Mouse (Mus musculus) neural tube, embryonic 14.5 days (tissue): ENCODE results near the gene Spdef. TPM values are rescaled to one million over a fixed set of nuclear protein-coding genes. Genes with fewer than 3 reads are reported as not detected.
A peak's percentile ranks its signal among the peaks of the same experiment; 100 is the strongest.

Experiments used
- ATAC-seq: fragments of 200-750 bp; cut with Nextera tagmentation; 2 replicates; pipeline ENCODE4 v1.8.0; 2017; ENCODE audit warnings: low read depth, mild to moderate bottlenecking, moderate TSS enrichment, moderate library complexity
- H3K27ac ChIP-seq: fragments of 300-500 bp; sonication (generic); 2 replicates; pipeline ENCODE4 v1.5.1; 2014; ENCODE audit warnings: low read depth, mild to moderate bottlenecking, control low read depth, low read length, moderate library complexity, mixed read lengths
- H3K27me3 ChIP-seq: fragments of 300-500 bp; sonication (generic); 2 replicates; pipeline ENCODE4 v1.6.1; 2014; ENCODE audit warnings: low read length; ENCODE audit not compliant: control insufficient read depth, insufficient read depth
- H3K36me3 ChIP-seq: fragments of 300-500 bp; sonication (generic); 2 replicates; pipeline ENCODE4 v1.6.1; 2014; ENCODE audit warnings: low read length, mixed read lengths; ENCODE audit not compliant: control insufficient read depth, insufficient read depth
- H3K4me1 ChIP-seq: fragments of 300-500 bp; sonication (generic); 2 replicates; pipeline ENCODE4 v1.6.1; 2014; ENCODE audit warnings: low read length; ENCODE audit not compliant: control insufficient read depth, insufficient read depth
- H3K4me2 ChIP-seq: fragments of 300-500 bp; sonication (generic); 2 replicates; pipeline ENCODE4 v1.6.1; 2014; ENCODE audit warnings: mild to moderate bottlenecking, low read depth, low read length, control low read depth
- H3K4me3 ChIP-seq: fragments of 300-500 bp; sonication (generic); 2 replicates; pipeline ENCODE4 v1.5.1; 2014; ENCODE audit warnings: low read depth, low read length, control low read depth, mixed read lengths
- H3K9ac ChIP-seq: fragments of 300-500 bp; sonication (generic); replicated peaks from 2 replicates; pipeline ENCODE4 v1.6.1; 2014; ENCODE audit warnings: low read depth, mild to moderate bottlenecking, control low read depth, low read length, mixed read lengths
- H3K9me3 ChIP-seq: fragments of 300-500 bp; sonication (generic); 2 replicates; pipeline ENCODE4 v1.6.1; 2016; ENCODE audit warnings: low read length; ENCODE audit not compliant: control insufficient read depth
- WGBS: fragments of 180-500 bp; shearing (Covaris S2); extraction: QIAGEN DNeasy Blood & Tissue Kit; methylation state at CpG from one replicate; pipeline ENCODE4 v1.1.7; 2014; 5-methylcytosine and 5-hydroxymethylcytosine counted together
- polyA plus RNA-seq: library from polyadenylated mRNA; unstranded; fragments of >200 nt; fragmentation: Nextera tagmentation; extraction: Ambion mirVana; gene quantifications from 2 replicates; pipeline ENCODE4 v1.2.1, GENCODE M21; 2014

The Spdef gene
- polyA plus RNA-seq, 1 experiment from 2014 or later = 1.3 TPM

GRCm38 (mm10) chr17:27762884-27763283, 34.1 kb upstream of the Spdef start:
- H3K36me3 ChIP-seq = peaks cover 5% of the 10 kb centered on the region; the same call in 1 of the 2 replicates
- 95% methylated on average over 11 of the region's 11 CpGs for WGBS
- no peaks in the 10 kb centered on the region for H3K4me1 ChIP-seq
- H3K27ac ChIP-seq = no peak overlapping the region
- H3K9me3 ChIP-seq = no peaks in the 10 kb centered on the region
- H3K4me2 ChIP-seq = no peak overlapping the region
- no peak overlapping the region for H3K4me3 ChIP-seq
- ATAC-seq = no peak
- H3K9ac ChIP-seq = no peak overlapping the region
- no peaks in the 10 kb centered on the region for H3K27me3 ChIP-seq

GRCm38 (mm10) chr17:27761639-27762336, 33.0 kb upstream of the Spdef start:
- Histone ChIP-seq H3K36me3 (peaks cover 5% of the 10 kb centered on the region; the same call in 1 of the 2 replicates), H3K4me3 (no peak overlapping the region), H3K9ac (no peak overlapping the region), H3K9me3 (no peaks in the 10 kb centered on the region), H3K27ac (no peak overlapping the region), H3K4me2 (no peak overlapping the region), H3K27me3 (no peaks in the 10 kb centered on the region), H3K4me1 (no peaks in the 10 kb centered on the region)
- ATAC-seq = peak; percentile 82
- 24% methylated on average over 9 of the region's 9 CpGs for WGBS

- no peak for ATAC-seq
- Histone ChIP-seq H3K4me3 (no peak overlapping the region), H3K9me3 (no peaks in the 10 kb centered on the region), H3K36me3 (no peaks in the 10 kb centered on the region), H3K27me3 (no peaks in the 10 kb centered on the region), H3K4me2 (no peak overlapping the region), H3K27ac (no peak overlapping the region), H3K4me1 (no peaks in the 10 kb centered on the region), H3K9ac (no peak overlapping the region)
- 85% methylated on average over 6 of the region's 6 CpGs for WGBS
Observed at GRCm38 (mm10) chr17:27760169-27760568, 31.4 kb upstream of the Spdef start.

GRCm38 (mm10) chr17:27751314-27752202, 22.8 kb upstream of the Spdef start:
- WGBS = 89% methylated on average over 8 of the region's 8 CpGs
- Histone ChIP-seq H3K9ac (no peak overlapping the region), H3K9me3 (no peaks in the 10 kb centered on the region), H3K4me1 (no peaks in the 10 kb centered on the region), H3K4me2 (no peak overlapping the region), H3K27me3 (no peaks in the 10 kb centered on the region), H3K36me3 (no peaks in the 10 kb centered on the region; the same call in 1 of the 2 replicates), H3K4me3 (no peak overlapping the region), H3K27ac (no peak overlapping the region)
- no peak for ATAC-seq

- H3K27me3 ChIP-seq = no peaks in the 10 kb centered on the region
- WGBS = 93% methylated on average over 6 of the region's 6 CpGs
- H3K27ac ChIP-seq = no peak overlapping the region
- H3K9ac ChIP-seq = no peak overlapping the region
- H3K4me1 ChIP-seq = no peaks in the 10 kb centered on the region
- H3K36me3 ChIP-seq = no peaks in the 10 kb centered on the region; the same call in 1 of the 2 replicates
- H3K9me3 ChIP-seq = no peaks in the 10 kb centered on the region
- ATAC-seq = no peak
- no peak overlapping the region for H3K4me2 ChIP-seq
- no peak overlapping the region for H3K4me3 ChIP-seq
Observed at GRCm38 (mm10) chr17:27750451-27750942, 21.7 kb upstream of the Spdef start.

- Histone ChIP-seq H3K4me3 (no peak overlapping the region), H3K36me3 (no peaks in the 10 kb centered on the region; the same call in 1 of the 2 replicates), H3K27ac (no peak overlapping the region), H3K4me1 (no peaks in the 10 kb centered on the region), H3K9me3 (no peaks in the 10 kb centered on the region), H3K4me2 (no peak overlapping the region), H3K27me3 (no peaks in the 10 kb centered on the region), H3K9ac (no peak overlapping the region)
- WGBS = 91% methylated on average over 2 of the region's 2 CpGs
- ATAC-seq = no peak
Observed at GRCm38 (mm10) chr17:27748123-27748522, 19.4 kb upstream of the Spdef start.

- Histone ChIP-seq H3K4me1 (no peaks in the 10 kb centered on the region), H3K4me2 (no peak overlapping the region), H3K36me3 (no peaks in the 10 kb centered on the region), H3K4me3 (no peak overlapping the region), H3K27me3 (no peaks in the 10 kb centered on the region), H3K9ac (no peak overlapping the region), H3K9me3 (no peaks in the 10 kb centered on the region), H3K27ac (no peak overlapping the region)
- no peak for ATAC-seq
- WGBS = 55% methylated on average over 4 of the region's 4 CpGs
Observed at GRCm38 (mm10) chr17:27746446-27746845, 17.7 kb upstream of the Spdef start.

- Histone ChIP-seq H3K4me3 (no peak overlapping the region), H3K9ac (no peak overlapping the region), H3K4me2 (no peak overlapping the region), H3K27me3 (no peaks in the 10 kb centered on the region), H3K4me1 (no peaks in the 10 kb centered on the region), H3K36me3 (no peaks in the 10 kb centered on the region), H3K27ac (no peak overlapping the region), H3K9me3 (no peaks in the 10 kb centered on the region)
- ATAC-seq = no peak
- WGBS = 95% methylated on average over 6 of the region's 6 CpGs
Observed at GRCm38 (mm10) chr17:27740961-27741360, 12.2 kb upstream of the Spdef start.
